Mouse (Mus musculus) spleen, postnatal 0 days (tissue): ENCODE measurements around the gene Eif2a. TPM values are rescaled to one million over a fixed set of nuclear protein-coding genes. Genes with fewer than 3 reads are reported as not detected.

Experiments used
- polyA plus RNA-seq: library from polyadenylated mRNA; unstranded; fragments of >200 nt; fragmentation: Nextera tagmentation; extraction: Ambion mirVana; gene quantifications from 2 replicates; pipeline ENCODE4 v1.2.1, GENCODE M21; 2015

The Eif2a gene
- polyA plus RNA-seq, result 34.4 and 34.9 TPM in 2 replicates

DNA sequence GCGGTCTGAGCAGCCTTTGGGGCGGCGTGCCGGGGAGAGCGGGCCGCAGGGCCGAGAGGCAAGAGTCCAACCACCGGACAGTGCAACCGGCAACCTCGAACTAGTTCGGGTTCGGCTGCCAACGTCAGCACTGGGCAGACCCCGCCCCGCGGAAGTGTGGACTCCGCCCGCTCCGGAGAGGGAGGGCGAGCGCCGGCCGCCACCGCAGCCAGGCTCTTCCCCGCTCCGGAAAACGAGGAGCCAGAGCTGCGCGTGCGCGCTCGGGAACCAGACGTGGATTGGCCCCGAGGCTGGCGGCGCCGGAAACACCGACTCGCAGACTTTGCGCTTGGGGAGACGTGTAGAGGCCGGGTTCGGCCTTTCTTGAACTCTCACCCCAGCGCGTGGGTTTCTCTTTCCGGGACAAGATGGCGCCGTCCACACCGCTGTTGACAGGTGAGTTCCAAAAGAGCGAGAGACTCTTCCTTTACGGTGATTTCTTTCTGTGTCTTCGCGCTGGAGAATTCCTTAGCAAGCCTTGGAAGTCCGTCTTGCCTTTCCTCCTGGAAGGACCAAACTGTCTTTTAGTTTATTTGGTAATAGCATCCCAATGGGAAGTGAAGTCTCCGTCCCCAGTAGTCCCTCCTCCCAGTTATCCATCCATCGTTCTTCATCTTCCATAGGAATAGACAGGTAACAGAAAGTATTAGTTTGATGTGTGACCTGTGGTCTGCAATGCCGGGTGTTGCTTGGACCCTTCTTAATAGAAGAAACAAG lies at the start of gene Eif2a, which contains the start of gene Serp1:
Gene Eif2a, plus strand, starts transcription at position 170 of the 756 bp plus-strand sequence.
Gene Serp1, minus strand, starts transcription at position 241 of the 756 bp plus-strand sequence.

DNA sequence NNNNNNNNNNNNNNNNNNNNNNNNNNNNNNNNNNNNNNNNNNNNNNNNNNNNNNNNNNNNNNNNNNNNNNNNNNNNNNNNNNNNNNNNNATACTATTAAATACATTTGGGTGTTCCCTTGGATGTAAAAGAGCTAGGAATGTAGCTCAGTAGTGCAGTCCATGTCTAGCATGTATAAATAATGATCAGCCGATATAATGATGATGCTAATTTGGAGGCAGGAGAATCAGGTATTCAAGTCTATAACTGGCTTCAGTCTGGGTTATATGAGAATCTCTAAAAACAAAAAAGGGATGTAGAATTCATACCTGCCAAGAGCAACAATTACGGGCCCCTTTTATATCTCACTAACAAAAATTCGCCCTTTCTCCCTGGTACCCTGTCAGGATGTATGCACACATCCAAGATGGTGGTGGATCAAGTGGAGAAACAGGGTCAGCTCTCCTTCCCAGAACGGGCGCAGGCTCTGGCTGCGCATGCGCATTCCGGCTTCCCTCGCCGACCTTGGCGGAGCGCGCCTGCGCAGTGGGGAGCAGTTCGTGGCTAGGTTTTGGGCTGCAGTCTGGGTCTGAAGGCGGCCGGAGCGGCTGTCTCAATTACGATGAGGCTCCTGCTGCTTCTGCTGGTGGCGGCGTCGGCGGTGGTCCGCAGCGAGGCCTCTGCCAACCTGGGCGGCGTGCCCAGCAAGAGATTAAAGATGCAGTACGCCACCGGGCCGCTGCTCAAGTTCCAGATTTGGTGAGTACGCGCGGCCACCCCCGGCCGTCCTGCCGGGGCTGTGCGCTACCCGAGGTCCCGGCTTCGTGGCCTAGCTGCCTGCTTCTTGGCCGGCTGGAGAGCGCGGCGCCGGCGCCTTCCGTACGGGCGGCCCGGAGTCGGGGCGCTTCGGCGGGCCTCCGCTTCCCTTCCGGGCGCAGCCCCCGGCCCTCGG lies 50.8 kb downstream of the Eif2a start, which contains the start of gene Selenot:
Gene Selenot, plus strand, starts transcription at position 500 of the 930 bp plus-strand sequence.

Other genes with a start within 250 kb of the Eif2a start
- gene Tsc22d2, start 111.1 kb upstream of the Eif2a start, polyA plus RNA-seq, result 8.2 and 8.4 TPM in 2 replicates
- gene Serp1, start 71 bp downstream of the Eif2a start, polyA plus RNA-seq, result 72.0 and 83.0 TPM in 2 replicates
- 18.4 and 19.3 TPM in 2 replicates for gene Selenot, start 50.8 kb downstream of the Eif2a start, polyA plus RNA-seq
- not detected in 2 replicates for gene Erich6, start 111.4 kb downstream of the Eif2a start, polyA plus RNA-seq
- gene Siah2, start 166.6 kb downstream of the Eif2a start, polyA plus RNA-seq, result 1.9 and 2.5 TPM in 2 replicates